Comparison of ENCODE assay signal across 8 mouse cellular contexts in the genomic region with DNA sequence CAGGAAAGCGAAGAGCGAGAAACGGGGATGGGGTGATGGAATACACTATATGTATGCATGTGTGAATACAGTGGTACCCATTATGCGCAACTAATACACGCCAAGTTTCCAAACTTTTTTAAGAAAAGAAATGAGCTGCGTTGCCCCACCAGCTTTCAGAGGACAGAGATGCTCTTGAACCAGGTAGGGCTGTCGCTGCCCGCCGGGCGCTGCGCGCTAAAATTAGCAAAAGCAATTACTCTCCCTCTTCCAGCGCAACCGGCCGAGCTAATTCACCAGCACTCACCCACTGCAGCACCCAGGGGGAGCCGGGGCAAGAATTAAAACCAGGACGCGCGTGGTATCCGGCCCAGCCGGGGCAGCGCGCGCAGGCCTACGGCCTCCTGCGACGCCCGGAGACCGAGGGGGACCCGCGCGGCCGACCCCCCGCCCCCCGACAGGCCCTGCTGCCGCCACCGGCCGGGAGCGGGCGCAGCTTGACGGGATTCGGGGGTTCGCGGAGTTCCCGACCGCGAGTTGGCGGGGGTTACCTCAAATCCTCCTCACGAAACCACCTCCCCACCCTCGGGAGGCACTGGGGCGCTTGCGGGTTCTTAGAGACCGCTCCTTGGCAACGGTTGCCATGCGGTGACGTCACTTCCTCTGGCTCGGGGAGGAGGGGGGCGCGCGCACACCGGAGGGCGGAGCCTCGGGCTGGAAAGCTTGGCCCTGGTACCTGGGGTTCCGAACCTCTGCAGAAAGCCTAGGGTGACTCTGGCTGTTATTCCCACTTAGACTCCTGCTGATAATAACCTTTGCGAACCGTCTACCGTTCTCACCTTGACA. TPM values are rescaled to one million over a fixed set of nuclear protein-coding genes. Genes with fewer than 3 reads are reported as not detected.
DNase-seq lines count a peak whose midpoint lies in the region; ATAC-seq lines count a peak whose summit lies in the region.

Gene Ift81, minus strand, starts transcription at position 611 of the 825 bp plus-strand sequence.

- peak within 1 kb of the TSS; percentile 91 for H3K4me3 ChIP-seq in hindbrain, embryonic 14.5 days (replicated peaks; ENCODE audit: low read length)

- H3K27me3 ChIP-seq in hindbrain, embryonic 14.5 days (ENCODE audit: control insufficient read depth, insufficient read depth, low read length) = no peaks in the 10 kb centered on the region

- peak; percentile 94 for ATAC-seq in hindbrain, embryonic 14.5 days (ENCODE audit: low FRiP score)

- peaks cover 17% of the 10 kb centered on the region; the same call in 1 of the 2 replicates for H3K4me1 ChIP-seq in hindbrain, embryonic 14.5 days (replicated peaks; ENCODE audit: control insufficient read depth, insufficient read depth, low read length)

- H3K27ac ChIP-seq in hindbrain, embryonic 14.5 days = peak within 1 kb of the TSS; percentile 92

- peak; percentile 98 for DNase-seq in NIH3T3 (ENCODE audit: low read depth)
- DNase-seq in cerebellum, postnatal 10 days = peak; percentile 99 to 100
- DNase-seq in frontal cortex, postnatal 14 days (ENCODE audit: low spot score in 2 of 2) = peak; percentile 92 to 95
- peak; percentile 98 for DNase-seq in hindbrain, embryonic 14.5 days (ENCODE audit: low spot score)
- peak; percentile 95 for DNase-seq in layer of hippocampus, postnatal 36 days
- peak; percentile 97 for DNase-seq in lung, postnatal 36 days
- DNase-seq in retina, postnatal 1 day = peak; percentile 97
- DNase-seq in urinary bladder, adult 18-20 months (ENCODE audit: low spot score in 2 of 2) = peak; percentile 86 to 94

- WGBS in hindbrain, embryonic 14.5 days = 1% methylated on average over 67 of the region's 67 CpGs

- H3K4me2 ChIP-seq in hindbrain, embryonic 14.5 days (replicated peaks) = peak within 1 kb of the TSS; percentile 84

- peaks cover 9% of the 10 kb centered on the region for H3K36me3 ChIP-seq in hindbrain, embryonic 14.5 days (replicated peaks; ENCODE audit: control insufficient read depth, insufficient read depth)

- H3K9me3 ChIP-seq in hindbrain, embryonic 14.5 days (ENCODE audit: control insufficient read depth, low read length) = no peaks in the 10 kb centered on the region

- peak within 1 kb of the TSS; percentile 92 for H3K9ac ChIP-seq in hindbrain, embryonic 14.5 days

RNA-seq across cellular contexts. Expression of gene Ift81, which starts in this region (rescaled TPM):
- 60.5 and 61.9 TPM in 2 replicates for polyA plus RNA-seq in hindbrain, embryonic 14.5 days (2014; fragmentation: Nextera tagmentation; extraction: Ambion mirVana)
- total RNA-seq in layer of hippocampus, postnatal 36 days (2021) = 10 to 100 TPM; 37.1 to 40.5 TPM

Comparison
In these comparisons a context has a peak if more than half of its experiments do, and no peak if none do; other contexts are left out.
1. Peak in every context shown above with its lines: DNase-seq, ATAC-seq, H3K4me3 ChIP-seq and H3K27ac ChIP-seq.